12 mouse cellular contexts compared by ENCODE assay signal in the genomic region with DNA sequence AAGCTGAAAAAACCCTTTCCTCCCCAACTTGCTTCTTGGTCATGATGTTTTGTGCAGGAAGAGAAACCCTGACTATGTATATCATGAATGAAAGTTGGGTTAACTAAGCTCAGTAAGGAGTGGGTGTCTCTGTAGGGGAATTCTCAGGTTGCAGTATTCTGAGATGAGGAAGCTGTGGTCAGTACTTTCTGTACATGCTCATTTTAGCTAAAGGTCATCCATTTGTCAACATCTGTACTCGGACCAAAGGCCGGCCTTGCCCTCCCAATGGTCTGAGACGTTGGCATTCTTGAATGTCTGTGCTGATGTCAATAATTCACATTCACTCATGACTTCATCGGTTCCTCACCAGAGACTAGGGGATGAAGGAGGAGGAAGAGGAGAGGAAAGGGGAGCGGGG.
"Had no signal": no experiment of that assay in that cellular context is flagged by ENCODE, and none has a peak within 500 bp of the region (broad histone marks: within the 10 kb centered on the region; RNA-seq: fewer than 3 reads in every experiment).

No protein-coding gene starts in this region.

- ATAC-seq: intestine, embryonic 16.5 days; liver, postnatal 0 days had no signal

- H3K9ac ChIP-seq: limb, embryonic 12.5 days; liver, embryonic 13.5 days; liver, postnatal 0 days had no signal

- H3K4me2 ChIP-seq: limb, embryonic 12.5 days; liver, embryonic 13.5 days had no signal

- H3K9me3 ChIP-seq: limb, embryonic 12.5 days had no signal

- H3K4me3 ChIP-seq: limb, embryonic 12.5 days; liver, embryonic 13.5 days had no signal

- H3K27me3 ChIP-seq: limb, embryonic 12.5 days; liver, embryonic 13.5 days had no signal

- DNase-seq: kidney, adult 2 months; kidney, postnatal 25 days; liver; liver, embryonic 13.5 days; liver, postnatal 0 days; midbrain, embryonic 14.5 days; right cerebral cortex, postnatal 14 days; thymus, adult 18-20 months; thymus, postnatal 14 days had no signal

- H3K36me3 ChIP-seq: limb, embryonic 12.5 days; liver, embryonic 13.5 days had no signal

- H3K27ac ChIP-seq: limb, embryonic 12.5 days; liver, embryonic 13.5 days; macrophage had no signal
